ENCODE assay signal across 8 mouse cellular contexts in the genomic region with DNA sequence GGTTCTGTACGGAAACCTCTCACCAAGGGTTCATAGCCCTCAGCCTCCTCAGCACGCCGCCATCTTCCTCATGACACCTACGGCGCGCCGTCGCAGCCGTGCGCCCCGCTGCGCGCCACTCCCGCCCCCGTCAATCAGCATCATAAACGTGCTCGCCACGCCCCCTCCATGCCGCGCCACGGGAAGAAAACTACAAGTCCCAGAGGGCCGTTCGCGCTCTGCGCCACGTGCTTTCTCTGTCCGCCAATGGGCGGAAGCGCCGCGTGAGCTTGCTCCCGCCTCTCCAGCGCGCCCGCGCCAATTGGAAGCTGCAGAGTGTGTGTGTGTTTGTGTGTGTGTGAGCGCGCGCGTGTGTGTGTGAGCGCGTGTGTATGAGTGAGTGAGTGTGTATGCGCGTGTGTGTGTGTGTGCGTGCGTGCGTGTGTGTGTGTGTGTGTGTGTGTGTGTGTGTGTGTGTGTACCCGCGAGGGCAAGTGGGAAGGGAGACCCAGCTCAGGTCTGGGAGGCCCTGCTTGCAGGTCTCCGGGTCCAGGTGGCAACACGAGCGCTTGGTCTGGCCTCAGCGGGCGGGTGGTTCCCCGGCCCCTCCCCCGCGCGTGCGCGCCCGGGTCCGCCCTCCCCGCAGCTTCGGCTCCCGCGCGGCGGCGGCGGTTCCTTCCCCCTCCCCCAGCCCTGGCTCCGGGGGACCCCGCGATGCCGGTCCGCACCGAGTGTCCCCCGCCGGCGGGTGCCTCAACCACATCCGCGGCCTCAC. TPM values are rescaled to one million over a fixed set of nuclear protein-coding genes. Genes with fewer than 3 reads are reported as not detected.
DNase-seq lines count a peak whose midpoint lies in the region; ATAC-seq and TF ChIP-seq lines count a peak whose summit lies in the region.

A gene (plus strand): TSS at position 183 of the 754 bp plus-strand sequence.

- no peaks in the 10 kb centered on the region for H3K36me3 ChIP-seq in hindbrain, embryonic 10.5 days
- H3K36me3 ChIP-seq in lung, postnatal 0 days (ENCODE audit: insufficient read depth, low read length): no peaks in the 10 kb centered on the region

- peak; percentile 92 for ATAC-seq in frontal cortex, adult (ENCODE audit: low TSS enrichment)
- peak; percentile 97 for ATAC-seq in lung, postnatal 0 days

- under 1% methylated on average over 79 of the region's 81 CpGs for WGBS in hindbrain, embryonic 10.5 days
- WGBS in lung, postnatal 0 days: under 1% methylated on average over 41 of the region's 81 CpGs

- H3K9me3 ChIP-seq in hindbrain, embryonic 10.5 days: no peaks in the 10 kb centered on the region
- no peaks in the 10 kb centered on the region for H3K9me3 ChIP-seq in lung, postnatal 0 days (ENCODE audit: low read length)

- peak within 1 kb of the TSS; percentile 72 for H3K9ac ChIP-seq in lung, postnatal 0 days (replicated peaks; ENCODE audit: low read depth)

- H3K4me3 ChIP-seq in hindbrain, embryonic 10.5 days: peak within 1 kb of the TSS; percentile 94
- H3K4me3 ChIP-seq in lung, postnatal 0 days (ENCODE audit: low read depth, low read length): peak within 1 kb of the TSS; percentile 87

- no peak for TF ChIP-seq EP300 in lung, postnatal 0 days (IDR thresholded peaks at IDR 0.05)

- peaks cover 49% of the 10 kb centered on the region for H3K4me1 ChIP-seq in hindbrain, embryonic 10.5 days (replicated peaks)
- peaks cover 9% of the 10 kb centered on the region; the same call in 1 of the 2 replicates for H3K4me1 ChIP-seq in lung, postnatal 0 days (ENCODE audit: insufficient read depth, low read depth, low read length)

- no peaks in the 10 kb centered on the region for H3K27me3 ChIP-seq in hindbrain, embryonic 10.5 days (ENCODE audit: insufficient read depth, poor library complexity, severe bottlenecking)
- no peaks in the 10 kb centered on the region for H3K27me3 ChIP-seq in lung, postnatal 0 days (replicated peaks; ENCODE audit: insufficient read depth, low read length)

- peak within 1 kb of the TSS; percentile 91 for H3K4me2 ChIP-seq in lung, postnatal 0 days (replicated peaks; ENCODE audit: low read depth, low read length)

- no peak for TF ChIP-seq CTCF in lung, postnatal 0 days (IDR thresholded peaks at IDR 0.05)

- DNase-seq in MN1 (ENCODE audit: low spot score): peak; percentile 100
- peak; percentile 99 for DNase-seq in cerebellum, adult 9-10 months
- peak; percentile 99 for DNase-seq in hindbrain, embryonic 10.5 days (ENCODE audit: low spot score)
- peak; percentile 99 for DNase-seq in layer of hippocampus, adult 9-11 months
- DNase-seq in lung, postnatal 0 days (ENCODE audit: low spot score): peak; percentile 99
- DNase-seq in ovary, postnatal 14 days (ENCODE audit: low spot score): peak; percentile 97
- DNase-seq in thymus, postnatal 14 days: peak; percentile 99

- H3K27ac ChIP-seq in hindbrain, embryonic 10.5 days: peak within 1 kb of the TSS; percentile 95
- peak within 1 kb of the TSS; percentile 81 for H3K27ac ChIP-seq in lung, postnatal 0 days (ENCODE audit: low read length)

RNA-seq across cellular contexts. Expression of the gene that starts here (rescaled TPM):
- polyA plus RNA-seq in hindbrain, embryonic 10.5 days (2016; fragmentation: Nextera tagmentation; extraction: Ambion mirVana): 26.6 and 30.0 TPM in 2 replicates
- 12.6 and 15.4 TPM in 2 replicates for polyA plus RNA-seq in lung, postnatal 0 days (2015; fragmentation: Nextera tagmentation; extraction: Ambion mirVana)

Comparison
In these comparisons a context has a peak if more than half of its experiments do, and no peak if none do; other contexts are left out.
1. Peak in every context shown above with its lines: DNase-seq, ATAC-seq, H3K4me3 ChIP-seq and H3K27ac ChIP-seq.